Mouse (Mus musculus) adrenal gland, postnatal 25 days (tissue): ENCODE data around the gene H13. TPM values are rescaled to one million over a fixed set of nuclear protein-coding genes. Genes with fewer than 3 reads are reported as not detected.
"Not testable (repeated sequence)": the region's sequence is repeated elsewhere in the genome, so short reads cannot be mapped to it uniquely, and the experiment has no call there.

Experiments
- DNase-seq: peaks from one replicate; pipeline ENCODE4 v3.0.0; 2021; ENCODE audit warnings: mixed read lengths
- total RNA-seq: library from RNA; stranded (reverse); gene quantifications from 2 replicates; pipeline ENCODE4 v1.2.3, GENCODE M21; 2021

Gene H13
- total RNA-seq, 1 experiment from 2014 or later, result 153 TPM

GRCm38 (mm10) chr2:152661163-152661562 is 8.1 kb upstream of the H13 start:
- DNase-seq, result no peak

GRCm38 (mm10) chr2:152666191-152666590 is 3.1 kb upstream of the H13 start:
- DNase-seq, result not testable (repeated sequence)

- no peak for DNase-seq
These were observed 601 bp downstream of the H13 start for GRCm38 (mm10) chr2:152669639-152670484.

- DNase-seq, result no peak
These were observed 1.9 kb downstream of the H13 start for GRCm38 (mm10) chr2:152670983-152671641.

GRCm38 (mm10) chr2:152671642-152671999 is 2.4 kb downstream of the H13 start:
- no peak for DNase-seq

- peak; percentile 23 for DNase-seq
These were observed 2.9 kb downstream of the H13 start for GRCm38 (mm10) chr2:152672166-152672565.

GRCm38 (mm10) chr2:152674148-152674547 is 4.9 kb downstream of the H13 start:
- DNase-seq, result no peak

GRCm38 (mm10) chr2:152675252-152675791 is 6.1 kb downstream of the H13 start:
- DNase-seq, result no peak

- DNase-seq, result no peak
These were observed 9.0 kb downstream of the H13 start for GRCm38 (mm10) chr2:152678302-152678701.

GRCm38 (mm10) chr2:152678925-152679324 is 9.7 kb downstream of the H13 start:
- DNase-seq, result no peak

GRCm38 (mm10) chr2:152679701-152680355 is 10.6 kb downstream of the H13 start:
- no peak for DNase-seq

- no peak for DNase-seq
These were observed 13.8 kb downstream of the H13 start for GRCm38 (mm10) chr2:152683086-152683485.

- DNase-seq, result no peak
These were observed 17.1 kb downstream of the H13 start for GRCm38 (mm10) chr2:152686399-152686798.

- DNase-seq, result peak; percentile 92
These were observed 17.6 kb downstream of the H13 start, which contains the start of gene Mcts2 for GRCm38 (mm10) chr2:152686806-152687267. Mcts2 (plus strand) TSS chr2:152687035.

- DNase-seq, result no peak
These were observed 22.4 kb downstream of the H13 start for GRCm38 (mm10) chr2:152691564-152692217.

- DNase-seq, result peak; percentile 73
These were observed 24.0 kb downstream of the H13 start for GRCm38 (mm10) chr2:152693233-152693632.

GRCm38 (mm10) chr2:152693735-152694134 is 24.5 kb downstream of the H13 start:
- no peak for DNase-seq

GRCm38 (mm10) chr2:152694708-152695107 is 25.4 kb downstream of the H13 start:
- DNase-seq, result peak; percentile 70

GRCm38 (mm10) chr2:152696016-152696415 is 26.8 kb downstream of the H13 start:
- no peak for DNase-seq

GRCm38 (mm10) chr2:152696476-152697164 is 27.4 kb downstream of the H13 start:
- DNase-seq, result peak; percentile 94

- DNase-seq, result no peak
These were observed 30.9 kb downstream of the H13 start for GRCm38 (mm10) chr2:152700138-152700537.
